In genomic region chr12:107221276-107221970, GRCm38 (mm10) we compare ENCODE assay signal across 25 mouse cellular contexts.
DNase-seq lines count a peak whose midpoint lies in the region; ATAC-seq and TF ChIP-seq lines count a peak whose summit lies in the region.
"Had no signal": no experiment of that assay in that cellular context is flagged by ENCODE, and none has a peak within 500 bp of the region (broad histone marks: within the 10 kb centered on the region; RNA-seq: fewer than 3 reads in every experiment).

No protein-coding gene starts in this region.

- no peak for TF ChIP-seq EP300 in lung, postnatal 0 days (IDR thresholded peaks at IDR 0.05)
- peak; percentile 46 for TF ChIP-seq EP300 in stomach, postnatal 0 days (optimal IDR thresholded peaks at IDR 0.05)
- no peak for TF ChIP-seq EP300 in liver, postnatal 0 days (IDR thresholded peaks at IDR 0.05; ENCODE audit: low read depth)

- no peak overlapping the region for H3K4me3 ChIP-seq in kidney, embryonic 15.5 days (replicated peaks)
- H3K4me3 ChIP-seq in lung, postnatal 0 days (ENCODE audit: low read depth, low read length) = no peak overlapping the region
- H3K4me3 ChIP-seq in intestine, postnatal 0 days (ENCODE audit: low read depth, low read length) = no peak overlapping the region
- H3K4me3 ChIP-seq in stomach, postnatal 0 days (ENCODE audit: low read depth, low read length) = no peak overlapping the region
- H3K4me3 ChIP-seq in liver, postnatal 0 days (ENCODE audit: low read depth, low read length) = no peak overlapping the region
- H3K4me3 ChIP-seq: embryonic facial prominence, embryonic 15.5 days; forebrain, embryonic 15.5 days; heart, embryonic 15.5 days; hindbrain, embryonic 15.5 days; layer of hippocampus, adult 2 months; limb, embryonic 13.5 days; neural tube, embryonic 12.5 days had no signal

- no peaks in the 10 kb centered on the region for H3K36me3 ChIP-seq in kidney, embryonic 15.5 days
- H3K36me3 ChIP-seq in lung, postnatal 0 days (ENCODE audit: insufficient read depth, low read length) = no peaks in the 10 kb centered on the region
- no peaks in the 10 kb centered on the region for H3K36me3 ChIP-seq in intestine, postnatal 0 days (ENCODE audit: control insufficient read depth, insufficient read depth)
- no peaks in the 10 kb centered on the region for H3K36me3 ChIP-seq in stomach, postnatal 0 days (ENCODE audit: control insufficient read depth, insufficient read depth, low read length)
- H3K36me3 ChIP-seq in liver, postnatal 0 days (replicated peaks; ENCODE audit: insufficient read depth, low read length) = no peaks in the 10 kb centered on the region
- H3K36me3 ChIP-seq: embryonic facial prominence, embryonic 15.5 days; forebrain, embryonic 15.5 days; heart, embryonic 15.5 days; hindbrain, embryonic 15.5 days; limb, embryonic 13.5 days; neural tube, embryonic 12.5 days had no signal

- no peaks in the 10 kb centered on the region for H3K4me1 ChIP-seq in kidney, embryonic 15.5 days
- H3K4me1 ChIP-seq in lung, postnatal 0 days (ENCODE audit: insufficient read depth, low read depth, low read length) = no peaks in the 10 kb centered on the region
- no peaks in the 10 kb centered on the region for H3K4me1 ChIP-seq in intestine, postnatal 0 days (replicated peaks; ENCODE audit: control insufficient read depth, insufficient read depth, low read length)
- H3K4me1 ChIP-seq in stomach, postnatal 0 days (replicated peaks; ENCODE audit: control insufficient read depth, insufficient read depth) = no peaks in the 10 kb centered on the region
- H3K4me1 ChIP-seq in liver, postnatal 0 days (ENCODE audit: insufficient read depth) = no peaks in the 10 kb centered on the region
- H3K4me1 ChIP-seq: heart, embryonic 15.5 days; hindbrain, embryonic 15.5 days; limb, embryonic 13.5 days; megakaryocyte, embryonic 14.5 days had no signal

- 78% methylated on average over 7 of the region's 7 CpGs for WGBS in kidney, embryonic 15.5 days
- 50% methylated on average over 7 of the region's 7 CpGs for WGBS in lung, postnatal 0 days
- WGBS in intestine, postnatal 0 days = 65% methylated on average over 7 of the region's 7 CpGs
- 56% methylated on average over 7 of the region's 7 CpGs for WGBS in stomach, postnatal 0 days
- WGBS in liver, postnatal 0 days (ENCODE audit: insufficient replicate concordance) = 61% methylated on average over 7 of the region's 7 CpGs

- no peak overlapping the region for H3K9ac ChIP-seq in kidney, embryonic 15.5 days
- H3K9ac ChIP-seq in lung, postnatal 0 days (replicated peaks; ENCODE audit: low read depth) = no peak overlapping the region
- no peak overlapping the region for H3K9ac ChIP-seq in intestine, postnatal 0 days (ENCODE audit: low read depth, low read length)
- no peak overlapping the region for H3K9ac ChIP-seq in stomach, postnatal 0 days (ENCODE audit: low read length)
- H3K9ac ChIP-seq in liver, postnatal 0 days (replicated peaks) = no peak overlapping the region
- H3K9ac ChIP-seq: embryonic facial prominence, embryonic 15.5 days; forebrain, embryonic 15.5 days; heart, embryonic 15.5 days; hindbrain, embryonic 15.5 days; limb, embryonic 13.5 days; liver, embryonic 14.5 days; neural tube, embryonic 12.5 days had no signal

- TF ChIP-seq CTCF in lung, postnatal 0 days (IDR thresholded peaks at IDR 0.05) = no peak
- TF ChIP-seq CTCF in intestine, postnatal 0 days (IDR thresholded peaks at IDR 0.05; ENCODE audit: low read depth) = no peak
- TF ChIP-seq CTCF in stomach, postnatal 0 days (IDR thresholded peaks at IDR 0.05; ENCODE audit: low read depth) = no peak
- no peak for TF ChIP-seq CTCF in liver, postnatal 0 days (IDR thresholded peaks at IDR 0.05; ENCODE audit: low read depth)

- no peaks in the 10 kb centered on the region for H3K9me3 ChIP-seq in kidney, embryonic 15.5 days (replicated peaks)
- no peaks in the 10 kb centered on the region for H3K9me3 ChIP-seq in lung, postnatal 0 days (ENCODE audit: low read length)
- no peaks in the 10 kb centered on the region for H3K9me3 ChIP-seq in intestine, postnatal 0 days (ENCODE audit: control insufficient read depth)
- no peaks in the 10 kb centered on the region for H3K9me3 ChIP-seq in stomach, postnatal 0 days (ENCODE audit: control insufficient read depth, low read length)
- H3K9me3 ChIP-seq in liver, postnatal 0 days (ENCODE audit: low read length) = no peaks in the 10 kb centered on the region
- H3K9me3 ChIP-seq: embryonic facial prominence, embryonic 15.5 days; forebrain, embryonic 15.5 days; heart, embryonic 15.5 days; hindbrain, embryonic 15.5 days; limb, embryonic 13.5 days; neural tube, embryonic 12.5 days had no signal

- no peak for ATAC-seq in kidney, embryonic 15.5 days (replicated peaks; ENCODE audit: low FRiP score)
- no peak for ATAC-seq in lung, postnatal 0 days
- ATAC-seq in intestine, postnatal 0 days = peak; percentile 43; the same call in 1 of the 2 replicates
- peak; percentile 89 for ATAC-seq in stomach, postnatal 0 days (ENCODE audit: low FRiP score, low TSS enrichment)
- no peak for ATAC-seq in liver, postnatal 0 days
- ATAC-seq: forebrain, embryonic 15.5 days had no signal

- DNase-seq in kidney, adult 9 months = no peak
- DNase-seq in lung, postnatal 0 days (ENCODE audit: low spot score) = peak; percentile 14
- DNase-seq in lung, postnatal 14 days = no peak
- peak; percentile 24 for DNase-seq in stomach, postnatal 0 days (ENCODE audit: low spot score)
- DNase-seq in gastrocnemius, adult 8-10 months (ENCODE audit: low spot score in 2 of 2) = no peak
- no peak for DNase-seq in liver, postnatal 0 days
- DNase-seq: cerebellum, adult 18-20 months; cerebellum, postnatal 25 days; embryo, embryonic 11 days; gastrocnemius, postnatal 25 days; kidney, postnatal 10 days; lung, postnatal 36 days; midbrain, embryonic 14.5 days; thymus, adult 2 months had no signal

- H3K4me2 ChIP-seq in kidney, embryonic 15.5 days = no peak overlapping the region
- no peak overlapping the region for H3K4me2 ChIP-seq in lung, postnatal 0 days (replicated peaks; ENCODE audit: low read depth, low read length)
- H3K4me2 ChIP-seq in intestine, postnatal 0 days (replicated peaks; ENCODE audit: low read depth) = no peak overlapping the region
- no peak overlapping the region for H3K4me2 ChIP-seq in stomach, postnatal 0 days (replicated peaks; ENCODE audit: low read depth)
- H3K4me2 ChIP-seq in liver, postnatal 0 days (ENCODE audit: low read depth, low read length) = no peak overlapping the region
- H3K4me2 ChIP-seq: embryonic facial prominence, embryonic 15.5 days; forebrain, embryonic 15.5 days; heart, embryonic 15.5 days; hindbrain, embryonic 15.5 days; limb, embryonic 13.5 days; neural tube, embryonic 12.5 days had no signal

- H3K27me3 ChIP-seq in kidney, embryonic 15.5 days = no peaks in the 10 kb centered on the region
- no peaks in the 10 kb centered on the region for H3K27me3 ChIP-seq in lung, postnatal 0 days (replicated peaks; ENCODE audit: insufficient read depth, low read length)
- H3K27me3 ChIP-seq in intestine, postnatal 0 days (replicated peaks; ENCODE audit: control insufficient read depth, insufficient read depth, low read length) = no peaks in the 10 kb centered on the region
- H3K27me3 ChIP-seq in stomach, postnatal 0 days (ENCODE audit: control insufficient read depth, insufficient read depth, low read length) = no peaks in the 10 kb centered on the region
- no peaks in the 10 kb centered on the region for H3K27me3 ChIP-seq in liver, postnatal 0 days (ENCODE audit: insufficient read depth, low read length)
- H3K27me3 ChIP-seq: embryonic facial prominence, embryonic 15.5 days; forebrain, embryonic 15.5 days; heart, embryonic 15.5 days; hindbrain, embryonic 15.5 days; megakaryocyte, embryonic 14.5 days; neural tube, embryonic 12.5 days had no signal

- peak overlapping the region; percentile 14; the same call in 1 of the 2 replicates for H3K27ac ChIP-seq in kidney, embryonic 15.5 days
- no peak overlapping the region for H3K27ac ChIP-seq in lung, postnatal 0 days (ENCODE audit: low read length)
- H3K27ac ChIP-seq in intestine, postnatal 0 days (ENCODE audit: low read depth, low read length) = no peak overlapping the region
- peak overlapping the region; percentile 69 for H3K27ac ChIP-seq in stomach, postnatal 0 days (replicated peaks)
- no peak overlapping the region for H3K27ac ChIP-seq in liver, postnatal 0 days (ENCODE audit: low read depth)
- H3K27ac ChIP-seq: embryonic facial prominence, embryonic 15.5 days; forebrain, embryonic 15.5 days; heart, embryonic 15.5 days; hindbrain, embryonic 15.5 days; layer of hippocampus, adult 2 months; limb, embryonic 13.5 days; liver, embryonic 14.5 days; neural tube, embryonic 12.5 days had no signal

Comparison
In these comparisons a context has a peak if more than half of its experiments do, and no peak if none do; other contexts are left out.
1. DNase-seq: peak in lung, postnatal 0 days (single experiment) and stomach, postnatal 0 days (single experiment); none in kidney, adult 9 months (single experiment), lung, postnatal 14 days (single experiment), gastrocnemius, adult 8-10 months (0 of 2) and liver, postnatal 0 days (single experiment).
2. ATAC-seq: peak in intestine, postnatal 0 days (single experiment) and stomach, postnatal 0 days (single experiment); none in kidney, embryonic 15.5 days (single experiment), lung, postnatal 0 days (single experiment) and liver, postnatal 0 days (single experiment).
3. H3K27ac ChIP-seq: peak in kidney, embryonic 15.5 days (single experiment) and stomach, postnatal 0 days (single experiment); none in lung, postnatal 0 days (single experiment), intestine, postnatal 0 days (single experiment) and liver, postnatal 0 days (single experiment).